Mouse (Mus musculus) ovary, adult 18-20 months (tissue): Measurements from ENCODE around the gene Mcoln1.

Source experiments
- DNase-seq: peaks from one replicate; pipeline ENCODE4 v3.0.0; 2022; ENCODE audit warnings: low spot score, mixed read lengths

Gene Mcoln1

GRCm38 (mm10) chr8:3500235-3501090, at the start of gene Mcoln1:
TSS of gene Mcoln1 (plus strand) at chr8:3500457.
- DNase-seq = peak; percentile 97

GRCm38 (mm10) chr8:3450670-3451069, 49.6 kb upstream of the Mcoln1 start:
- no peak for DNase-seq

GRCm38 (mm10) chr8:3451992-3452391, 48.3 kb upstream of the Mcoln1 start:
- DNase-seq = no peak

- no peak for DNase-seq
These were observed 37.0 kb upstream of the Mcoln1 start for GRCm38 (mm10) chr8:3463248-3463647.

GRCm38 (mm10) chr8:3464309-3464708, 35.9 kb upstream of the Mcoln1 start:
- DNase-seq = no peak

- DNase-seq = peak; percentile 96
These were observed 33.0 kb upstream of the Mcoln1 start, which contains the start of gene Pex11g for GRCm38 (mm10) chr8:3467006-3467885. TSS of gene Pex11g (minus strand) at chr8:3467680.

GRCm38 (mm10) chr8:3467886-3468545, 32.2 kb upstream of the Mcoln1 start:
- DNase-seq = no peak

GRCm38 (mm10) chr8:3468838-3469237, 31.4 kb upstream of the Mcoln1 start:
- no peak for DNase-seq

GRCm38 (mm10) chr8:3470562-3470961, 29.7 kb upstream of the Mcoln1 start, which contains the start of gene Tex45:
TSS of gene Tex45 (plus strand) at chr8:3470862.
- no peak for DNase-seq

- DNase-seq = no peak
These were observed 24.4 kb upstream of the Mcoln1 start for GRCm38 (mm10) chr8:3475715-3476429.

- no peak for DNase-seq
These were observed 20.0 kb upstream of the Mcoln1 start for GRCm38 (mm10) chr8:3480221-3480785.

- DNase-seq = no peak
These were observed 18.7 kb upstream of the Mcoln1 start for GRCm38 (mm10) chr8:3481605-3482004.

GRCm38 (mm10) chr8:3482240-3482740, 18.0 kb upstream of the Mcoln1 start:
- DNase-seq = no peak

- DNase-seq = no peak
These were observed 16.7 kb upstream of the Mcoln1 start for GRCm38 (mm10) chr8:3483546-3483945.

- DNase-seq = no peak
These were observed 15.1 kb upstream of the Mcoln1 start for GRCm38 (mm10) chr8:3485192-3485591.

GRCm38 (mm10) chr8:3492901-3493844, 7.1 kb upstream of the Mcoln1 start, which contains the start of gene Zfp358:
TSS of gene Zfp358 (plus strand) at chr8:3493138.
- peak; percentile 63 for DNase-seq

- no peak for DNase-seq
These were observed 6.4 kb upstream of the Mcoln1 start for GRCm38 (mm10) chr8:3493845-3494208.

GRCm38 (mm10) chr8:3495578-3496427, 4.5 kb upstream of the Mcoln1 start:
- DNase-seq = no peak

- no peak for DNase-seq
These were observed 3.9 kb upstream of the Mcoln1 start for GRCm38 (mm10) chr8:3496428-3496748.
